Mouse (Mus musculus) CD4-positive, CD25-positive, alpha-beta regulatory T cell, adult 2 months (primary cell): Measurements from ENCODE around the gene Snrpa1.

Experiments
- DNase-seq: peaks from one replicate; pipeline ENCODE4 v3.0.0-alpha.2; 2012; ENCODE audit warnings: low read depth, low spot score

Gene Snrpa1

GRCm38 (mm10) chr7:66113561-66113960 lies 54.8 kb downstream of the Snrpa1 start:
- DNase-seq, result no peak

- peak; percentile 63 for DNase-seq
These were observed 57.1 kb downstream of the Snrpa1 start for GRCm38 (mm10) chr7:66115821-66116343.

DNA sequence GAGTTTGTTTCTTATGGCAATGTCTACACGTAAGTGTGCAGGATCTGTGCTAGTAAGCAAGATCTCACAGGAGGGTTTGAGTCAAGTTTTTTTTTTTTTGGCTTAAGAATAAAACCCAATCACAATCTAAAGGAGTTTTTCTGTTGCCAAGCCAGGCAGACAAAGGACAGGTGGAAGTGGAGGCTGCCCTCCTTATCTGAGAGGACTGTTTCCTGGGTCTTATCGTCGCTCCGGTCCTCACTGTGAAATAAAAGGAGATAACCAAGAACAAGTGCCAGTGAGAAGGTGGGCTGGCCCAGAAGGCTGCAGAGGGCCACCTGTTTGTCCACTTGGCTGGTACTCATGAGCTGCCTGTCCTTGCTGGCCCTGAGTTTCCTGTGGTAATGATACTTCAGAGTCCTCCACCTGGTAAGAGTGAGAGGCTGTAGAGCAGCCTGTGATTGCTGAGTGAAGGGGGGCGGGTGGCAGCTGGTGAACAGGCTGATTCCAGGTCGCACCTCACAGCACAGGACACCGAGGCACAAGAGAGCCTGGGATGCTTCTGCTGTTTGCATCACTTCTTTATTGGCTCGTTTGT lies 58.2 kb downstream of the Snrpa1 start:
- no peak for DNase-seq

GRCm38 (mm10) chr7:66118046-66118445 lies 59.2 kb downstream of the Snrpa1 start:
- no peak for DNase-seq

DNA sequence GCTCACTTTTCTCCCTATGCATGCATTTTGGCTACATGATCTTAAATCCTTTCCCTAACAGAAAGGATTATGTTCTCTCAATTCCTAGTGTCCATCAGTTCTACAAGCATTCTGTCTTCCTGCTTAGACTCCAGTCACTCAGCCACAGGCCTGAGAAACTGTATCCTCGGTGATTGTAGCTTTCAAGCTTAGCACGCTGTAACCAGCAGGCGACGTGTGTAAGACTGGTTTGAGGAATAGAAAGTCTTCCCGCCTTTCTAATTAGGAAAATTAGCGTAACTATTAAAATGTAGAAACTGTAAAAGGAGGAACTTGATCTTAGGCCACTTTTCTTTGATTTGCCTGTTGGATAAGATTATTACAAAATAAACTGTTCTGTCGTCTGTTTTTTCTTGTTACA lies 60.0 kb downstream of the Snrpa1 start:
- no peak for DNase-seq

DNA sequence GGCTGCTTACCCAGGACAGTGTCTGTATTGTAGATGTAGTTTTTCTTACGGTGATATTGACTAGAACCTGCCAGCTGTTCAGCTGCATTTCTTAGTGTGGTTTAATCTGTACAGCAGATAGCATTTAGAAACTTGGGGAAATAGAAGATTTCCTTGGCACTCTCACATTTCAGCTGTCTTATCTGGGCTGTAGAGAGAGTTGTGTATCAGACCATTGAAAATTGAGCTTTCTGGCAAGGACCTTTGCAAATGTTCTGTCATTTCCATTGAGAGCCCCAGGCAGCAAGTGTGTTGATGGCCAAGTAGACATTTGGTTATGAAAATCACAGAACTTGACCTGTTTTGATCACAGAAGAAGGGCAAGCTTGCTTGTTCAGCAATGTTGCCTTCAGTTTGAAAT lies 61.3 kb downstream of the Snrpa1 start:
- no peak for DNase-seq

DNA sequence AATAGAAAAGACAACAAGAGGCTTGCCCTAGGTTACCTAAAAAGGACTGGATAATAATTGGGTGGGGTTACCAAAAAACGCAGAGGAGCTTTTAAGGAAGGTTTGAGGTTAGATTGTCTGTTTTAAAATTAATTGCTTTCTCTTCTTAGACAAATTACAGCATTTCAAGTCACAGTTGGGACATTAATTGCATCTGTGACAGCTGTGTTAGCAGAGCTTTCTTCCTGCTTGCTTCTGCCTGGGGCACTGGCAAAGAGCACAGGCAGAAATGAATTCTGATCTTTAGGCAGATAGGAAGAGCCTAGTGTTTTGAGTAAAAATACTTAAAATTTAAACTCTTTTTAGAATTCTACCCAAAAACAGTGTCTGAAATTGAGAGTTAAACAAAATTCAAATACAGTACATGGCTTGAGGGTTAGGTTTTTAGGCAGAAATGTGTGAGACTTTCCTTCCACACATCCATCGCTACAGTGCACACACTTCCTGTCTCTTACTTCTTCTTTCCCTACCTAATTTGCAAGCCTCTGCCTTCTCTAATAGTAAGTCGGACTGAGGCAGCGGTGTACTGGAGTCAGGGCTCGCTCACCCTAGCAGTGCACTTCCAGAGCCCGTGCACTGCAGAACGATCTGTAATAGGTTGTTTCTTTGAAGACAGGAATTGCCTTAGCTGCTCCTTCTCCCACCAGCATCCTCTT lies 62.0 kb downstream of the Snrpa1 start:
- DNase-seq, result no peak
